Mouse (Mus musculus) kidney, adult 2 months (tissue): ENCODE results near the gene Gm28372.

ENCODE experiments used
- CTCF ChIP-seq: fragments of 200-500 bp; conservative IDR thresholded peaks from 2 replicates; pipeline ENCODE4 v1.5.1; 2011; ENCODE audit warnings: low read depth, mild to moderate bottlenecking, control low read depth, low read length, moderate library complexity, mixed read lengths; ENCODE audit not compliant: insufficient read depth, insufficient read length
- POLR2A ChIP-seq: fragments of 200-500 bp; IDR thresholded peaks from one replicate; pipeline ENCODE4 v1.6.1; 2011; ENCODE audit warnings: low read depth, low read length, control low read depth

DNA sequence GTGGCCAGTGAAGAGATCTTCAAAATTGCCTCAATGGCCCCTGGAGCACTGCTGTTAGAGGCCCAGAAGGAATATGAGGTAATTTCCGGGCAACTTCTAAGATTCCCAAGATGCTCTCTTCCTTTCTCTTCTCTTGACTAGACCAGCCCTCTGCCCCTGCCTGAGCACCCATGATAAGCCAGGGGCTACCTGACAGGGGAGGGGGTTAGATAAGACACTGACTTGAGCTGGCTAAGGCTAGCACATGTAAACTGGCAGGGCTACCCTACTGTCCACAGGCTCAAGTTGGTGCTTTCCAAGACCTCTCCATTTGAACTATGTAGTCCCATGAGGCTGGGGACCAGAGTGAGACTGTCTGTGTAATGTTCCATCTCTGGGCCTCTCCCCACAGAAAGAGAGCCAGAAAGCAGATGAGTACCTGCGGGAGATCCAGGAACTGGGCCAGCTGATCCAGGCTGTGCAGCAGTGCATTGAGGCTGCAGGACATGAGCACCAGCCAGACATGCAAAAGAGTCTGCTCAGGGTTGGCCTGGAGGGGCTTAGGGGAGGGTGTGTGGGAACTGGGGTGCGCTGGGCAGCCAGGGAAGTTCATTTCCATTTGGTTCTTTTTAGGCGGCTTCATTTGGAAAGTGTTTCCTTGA is 34.9 kb downstream of the Gm28372 start:
- TF ChIP-seq CTCF: no peak
- no peak for TF ChIP-seq POLR2A
